Mouse (Mus musculus) lung, adult 2 months (tissue): ENCODE data around the gene Osbpl8. TPM values are rescaled to one million over a fixed set of nuclear protein-coding genes. Genes with fewer than 3 reads are reported as not detected.
A peak's percentile ranks its signal among the peaks of the same experiment; 100 is the strongest.

Source experiments
- DNase-seq: peaks from one replicate; pipeline ENCODE4 v3.0.0; 2022
- H3K4me1 ChIP-seq: fragments of 200-500 bp; 2 replicates; pipeline ENCODE4 v1.6.1; 2011; ENCODE audit warnings: low read length; ENCODE audit not compliant: control insufficient read depth, insufficient read depth
- H3K4me3 ChIP-seq: fragments of 200-500 bp; replicated peaks from 2 replicates; pipeline ENCODE3; 2011; ENCODE audit warnings: low read depth, mild to moderate bottlenecking, control low read depth, low read length; ENCODE audit errors: extremely low read depth
- CTCF ChIP-seq: fragments of 200-500 bp; IDR thresholded peaks from 2 replicates; pipeline ENCODE4 v1.5.1; 2011; ENCODE audit warnings: mild to moderate bottlenecking, low read length, control low read depth; ENCODE audit not compliant: insufficient read depth
- POLR2A ChIP-seq: fragments of 200-500 bp; IDR thresholded peaks from 2 replicates; pipeline ENCODE4 v1.6.1; 2011; ENCODE audit warnings: low read depth, mild to moderate bottlenecking, control low read depth, low read length, borderline replicate concordance; ENCODE audit errors: extremely low read depth
- WGBS: fragments of 180-500 bp; shearing (Covaris S2); methylation state at CpG from one replicate; pipeline ENCODE4 v1.1.7; 2018; 5-methylcytosine and 5-hydroxymethylcytosine counted together
- polyA plus RNA-seq: library from polyadenylated mRNA; depleted of rRNA; stranded (reverse); fragments of >200 nt; gene quantifications from 2 replicates; pipeline ENCODE4 v1.2.3, GENCODE M21; 2012

Gene Osbpl8
- polyA plus RNA-seq, 1 experiment, result 8.3 TPM

DNA sequence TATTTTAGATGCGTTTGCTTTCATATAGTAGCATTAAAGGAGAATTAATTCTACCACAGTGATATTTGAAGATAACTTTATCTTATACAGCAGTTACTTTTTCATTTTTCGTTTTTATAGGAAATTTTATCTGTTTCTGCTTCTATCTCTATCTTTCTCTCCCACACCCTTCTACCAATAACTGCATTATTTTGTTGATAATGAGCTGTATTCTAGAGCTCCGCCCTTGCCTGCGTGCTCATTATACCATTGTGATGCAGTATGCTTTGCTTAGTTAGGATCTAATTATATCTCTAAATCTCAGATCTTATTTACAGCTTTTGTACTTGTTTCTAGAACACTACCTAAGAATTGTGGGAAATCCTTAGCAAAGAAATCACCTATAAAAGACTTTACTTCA lies 85.6 kb downstream of the Osbpl8 start:
- DNase-seq, result no peak
- H3K4me3 ChIP-seq, result no peak overlapping the region
- no peak for TF ChIP-seq CTCF
- 75% methylated on average over 4 of the region's 4 CpGs for WGBS
- H3K4me1 ChIP-seq, result peaks cover 10% of the 10 kb centered on the region

DNA sequence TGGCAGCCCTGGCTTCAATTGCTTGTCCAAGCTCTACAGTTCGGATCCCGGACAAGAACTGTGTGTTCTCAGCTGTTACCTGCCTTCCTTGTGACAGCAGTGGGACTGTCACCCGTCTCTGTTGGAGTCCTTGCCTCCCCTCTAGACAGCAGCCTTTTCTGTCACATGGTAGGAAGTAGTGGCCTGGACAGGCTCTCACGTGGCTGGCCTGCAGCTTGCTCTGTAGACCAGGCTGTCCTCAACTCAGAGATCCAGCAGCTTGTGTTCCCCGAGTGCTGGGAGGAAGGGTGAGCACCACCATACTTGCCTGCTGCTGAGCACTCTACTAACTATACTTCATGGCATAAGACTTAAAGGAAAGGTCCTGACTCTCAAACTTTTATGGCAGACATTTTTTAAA lies 87.1 kb downstream of the Osbpl8 start:
- no peak for TF ChIP-seq POLR2A
- no peak for TF ChIP-seq CTCF
- no peak for DNase-seq
- Histone ChIP-seq H3K4me3 (no peak overlapping the region), H3K4me1 (peaks cover 10% of the 10 kb centered on the region)
- WGBS, result 70% methylated on average over 5 of the region's 5 CpGs

DNA sequence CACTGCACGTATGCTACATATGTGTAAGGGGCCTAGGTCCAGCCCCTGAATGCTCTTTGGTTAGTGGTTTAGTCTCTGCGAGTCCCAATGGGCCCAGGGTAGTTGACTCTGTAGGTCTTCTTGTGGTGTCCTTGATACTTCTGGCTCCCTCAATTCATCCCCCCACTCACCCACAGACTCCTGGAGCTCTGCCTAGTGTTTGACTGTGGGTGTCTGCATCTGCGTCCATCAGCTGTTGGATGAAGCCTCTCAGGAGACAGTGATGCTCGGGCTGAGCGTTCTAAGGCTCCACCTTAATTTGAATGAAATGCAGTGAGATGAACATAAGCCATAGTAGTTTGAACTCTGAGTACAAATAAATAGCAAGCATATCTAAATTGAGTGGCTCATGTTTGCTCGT lies 90.7 kb downstream of the Osbpl8 start:
- DNase-seq, result no peak
- no peak overlapping the region for H3K4me3 ChIP-seq
- 94% methylated on average over 6 of the region's 6 CpGs for WGBS
- TF ChIP-seq CTCF, result no peak
- TF ChIP-seq POLR2A, result no peak
- H3K4me1 ChIP-seq, result peaks cover 3% of the 10 kb centered on the region; the same call in 1 of the 2 replicates

DNA sequence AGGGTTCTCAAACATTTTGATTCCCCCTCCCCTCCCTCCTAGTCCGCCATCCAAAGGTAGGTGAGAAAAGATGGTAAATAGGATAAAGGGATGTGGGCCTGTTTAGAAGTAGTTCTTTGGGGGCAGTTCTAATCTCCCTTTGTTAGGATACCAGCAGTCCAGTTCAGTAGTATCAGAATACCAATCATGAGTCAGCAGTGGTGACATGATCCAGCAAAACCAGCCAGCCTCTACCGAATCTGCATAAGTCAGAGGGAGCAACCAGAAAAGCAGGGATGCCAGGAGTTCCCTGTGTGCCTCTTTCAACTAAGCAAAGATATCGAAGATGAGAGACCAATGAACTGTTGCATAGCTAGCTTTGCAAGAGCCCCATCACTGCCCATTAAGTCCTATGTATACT lies 91.6 kb downstream of the Osbpl8 start:
- 89% methylated on average over 3 of the region's 3 CpGs for WGBS
- peaks cover 3% of the 10 kb centered on the region; the same call in 1 of the 2 replicates for H3K4me1 ChIP-seq
- TF ChIP-seq POLR2A (no peak), CTCF (no peak)
- no peak for DNase-seq
- H3K4me3 ChIP-seq, result no peak overlapping the region

DNA sequence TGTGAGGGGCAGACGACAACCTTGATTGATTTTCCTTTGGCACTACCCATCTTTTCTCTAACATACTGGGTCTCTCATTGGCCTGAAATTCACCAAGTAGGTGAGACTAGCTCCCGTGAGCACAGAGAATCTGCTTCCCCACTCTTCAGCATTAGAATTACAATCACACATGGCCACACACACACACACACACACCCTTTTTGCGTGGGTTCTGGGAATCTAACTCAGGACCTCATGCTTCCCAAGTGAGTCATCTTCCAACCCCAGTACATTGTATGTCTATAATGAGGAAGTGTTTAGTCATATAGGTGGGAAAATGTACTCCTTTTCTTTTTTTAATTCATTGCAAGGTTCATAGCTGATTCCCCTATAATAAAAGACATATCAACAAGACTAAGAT lies 92.8 kb downstream of the Osbpl8 start:
- H3K4me3 ChIP-seq, result no peak overlapping the region
- peaks cover 2% of the 10 kb centered on the region; the same call in 1 of the 2 replicates for H3K4me1 ChIP-seq
- WGBS, result 84% methylated on average over 3 of the region's 3 CpGs
- TF ChIP-seq POLR2A, result no peak
- no peak for TF ChIP-seq CTCF
- DNase-seq, result no peak

DNA sequence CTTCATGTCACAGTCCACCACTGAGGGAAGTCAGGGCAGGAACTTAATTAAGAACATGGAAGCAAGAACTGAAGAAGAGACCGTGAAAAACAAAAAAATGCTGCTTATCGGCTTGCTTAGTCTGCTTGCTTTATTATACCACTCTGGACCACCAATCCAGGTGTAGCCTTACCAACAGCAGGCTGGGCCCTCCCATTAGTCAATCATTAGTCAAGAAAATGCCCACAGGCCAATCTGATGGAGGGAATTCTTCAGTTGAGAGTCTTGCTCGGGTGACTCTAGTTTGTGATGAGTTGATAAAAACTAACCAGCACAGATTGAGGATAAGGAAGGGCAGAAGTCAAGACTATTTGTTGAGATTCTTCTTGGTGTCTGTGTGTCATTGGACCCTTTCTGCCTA lies 93.7 kb downstream of the Osbpl8 start:
- DNase-seq, result no peak
- 88% methylated on average over 3 of the region's 3 CpGs for WGBS
- Histone ChIP-seq H3K4me1 (no peaks in the 10 kb centered on the region), H3K4me3 (no peak overlapping the region)
- no peak for TF ChIP-seq POLR2A
- TF ChIP-seq CTCF, result no peak

DNA sequence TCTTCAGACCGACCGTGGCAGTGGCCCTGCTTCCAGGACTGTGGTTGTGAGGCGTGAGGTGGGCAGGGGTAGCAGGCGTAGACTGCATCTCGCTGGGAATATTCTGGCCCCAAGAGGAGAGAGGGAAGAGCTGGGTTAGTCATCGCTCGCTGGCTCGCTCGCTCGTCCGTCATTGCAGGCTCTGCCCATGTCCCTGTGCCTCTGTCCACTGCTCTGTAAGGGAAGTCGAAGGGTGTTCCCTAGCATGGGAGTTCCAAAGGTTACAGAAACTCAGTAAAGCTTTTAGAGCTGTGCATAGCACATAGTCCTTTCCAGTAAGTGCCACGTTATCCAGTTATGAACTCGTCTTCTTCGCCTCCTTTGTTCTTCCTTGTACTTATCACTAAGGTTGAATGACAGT lies 107.1 kb downstream of the Osbpl8 start:
- no peak for TF ChIP-seq CTCF
- no peak; the same call in 1 of the 2 replicates for TF ChIP-seq POLR2A
- Histone ChIP-seq H3K4me3 (peak overlapping the region; percentile 28), H3K4me1 (no peaks in the 10 kb centered on the region; the same call in 1 of the 2 replicates)
- WGBS, result 60% methylated on average over 15 of the region's 15 CpGs
- DNase-seq, result no peak

DNA sequence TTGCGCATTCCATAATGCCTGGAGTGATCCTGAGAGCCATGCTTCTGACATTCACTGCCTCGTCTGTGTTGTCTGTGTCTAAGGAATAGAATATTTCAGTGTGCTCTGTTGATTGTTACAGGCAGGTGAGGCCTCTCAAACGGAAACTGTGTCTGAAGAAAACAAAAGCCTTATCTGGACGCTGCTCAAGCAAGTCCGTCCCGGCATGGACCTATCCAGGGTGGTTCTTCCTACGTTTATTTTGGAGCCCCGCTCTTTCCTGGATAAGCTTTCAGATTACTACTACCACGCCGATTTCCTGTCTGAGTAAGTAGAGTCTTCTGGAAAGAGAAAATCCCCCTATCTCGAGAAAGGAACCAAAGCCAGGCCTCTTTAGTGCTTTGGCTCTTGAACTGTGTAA lies 108.4 kb downstream of the Osbpl8 start:
- no peak for TF ChIP-seq POLR2A
- no peak for TF ChIP-seq CTCF
- 48% methylated on average over 11 of the region's 11 CpGs for WGBS
- no peak for DNase-seq
- Histone ChIP-seq H3K4me3 (no peak overlapping the region), H3K4me1 (no peaks in the 10 kb centered on the region; the same call in 1 of the 2 replicates)

DNA sequence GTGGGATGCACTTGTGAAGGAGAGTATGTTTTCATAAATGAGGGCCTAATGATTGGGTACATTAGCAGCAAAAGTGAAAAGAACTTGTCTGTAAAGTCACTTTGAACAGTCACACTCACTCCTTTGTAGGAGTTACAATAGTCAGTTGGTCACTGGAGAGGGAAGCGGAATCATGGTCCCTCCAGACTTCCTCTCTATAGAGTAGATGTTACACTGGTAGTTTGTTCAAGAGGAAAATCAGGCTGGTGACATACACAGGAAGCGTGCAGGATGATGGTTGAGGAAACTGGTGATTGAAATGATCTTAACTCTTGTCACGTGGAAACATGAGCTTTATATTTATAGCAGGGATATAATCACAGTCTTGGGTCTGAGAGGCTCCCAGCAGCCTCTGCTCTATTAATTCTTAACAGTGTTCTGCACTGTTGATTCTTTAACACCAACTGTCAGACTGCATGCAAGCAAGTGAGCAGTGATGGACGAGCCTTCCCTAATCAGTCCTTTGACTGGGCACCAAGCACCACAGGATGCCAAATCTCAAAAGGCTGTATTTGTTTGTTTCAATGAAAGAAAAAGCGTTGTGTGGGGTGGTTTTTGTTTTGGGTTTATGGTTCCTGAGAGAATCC lies 109.0 kb downstream of the Osbpl8 start:
- DNase-seq, result no peak
- no peak for TF ChIP-seq POLR2A
- no peak for TF ChIP-seq CTCF
- Histone ChIP-seq H3K4me1 (no peaks in the 10 kb centered on the region; the same call in 1 of the 2 replicates), H3K4me3 (no peak overlapping the region)
- 54% methylated on average over 5 of the region's 5 CpGs for WGBS

DNA sequence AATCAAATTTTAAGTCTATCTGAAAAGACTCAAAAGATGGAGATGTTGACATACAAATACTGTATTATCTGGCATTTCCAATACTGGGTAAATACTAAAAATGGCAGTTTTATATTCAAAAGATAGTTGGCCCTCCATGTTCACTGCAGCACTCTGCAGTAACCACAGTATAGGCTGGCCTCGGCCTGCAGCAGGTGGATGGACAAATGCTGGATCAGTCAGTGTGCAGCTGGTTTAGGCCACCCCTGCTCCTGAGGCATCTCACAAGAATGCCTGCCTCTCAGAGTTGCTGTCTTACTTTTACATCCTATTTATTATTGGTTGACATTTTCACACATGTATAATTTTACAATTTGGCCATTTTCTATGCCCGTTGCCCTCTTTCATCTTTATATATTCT lies 111.3 kb downstream of the Osbpl8 start:
- no peak for TF ChIP-seq CTCF
- TF ChIP-seq POLR2A, result no peak
- DNase-seq, result no peak
- Histone ChIP-seq H3K4me1 (no peaks in the 10 kb centered on the region; the same call in 1 of the 2 replicates), H3K4me3 (no peak overlapping the region)
- WGBS, result 98% methylated on average over 2 of the region's 2 CpGs
